Mouse (Mus musculus) liver, embryonic 13.5 days (tissue): ENCODE data around the gene Antxr1. TPM values are rescaled to one million over a fixed set of nuclear protein-coding genes. Genes with fewer than 3 reads are reported as not detected.
A peak's percentile ranks its signal among the peaks of the same experiment; 100 is the strongest.

Experiments
- ATAC-seq: fragments of 200-750 bp; cut with Nextera tagmentation; 2 replicates; pipeline ENCODE4 v1.8.0; 2017; ENCODE audit warnings: low read depth, mild to moderate bottlenecking, moderate number of reproducible peaks, moderate library complexity
- DNase-seq: peaks from one replicate; pipeline ENCODE4 v3.0.0; 2022
- H3K27ac ChIP-seq: fragments of 300-500 bp; sonication (generic); 2 replicates; pipeline ENCODE4 v1.5.1; 2015; ENCODE audit warnings: moderate library complexity, mild to moderate bottlenecking, inconsistent platforms
- H3K27me3 ChIP-seq: fragments of 300-500 bp; sonication (generic); 2 replicates; pipeline ENCODE4 v1.6.1; 2015; ENCODE audit warnings: mild to moderate bottlenecking, inconsistent platforms
- H3K36me3 ChIP-seq: fragments of 300-500 bp; sonication (generic); 2 replicates; pipeline ENCODE4 v1.6.1; 2015; ENCODE audit warnings: mild to moderate bottlenecking, inconsistent platforms
- H3K4me1 ChIP-seq: fragments of 300-500 bp; sonication (generic); replicated peaks from 2 replicates; pipeline ENCODE4 v1.6.1; 2015; ENCODE audit warnings: inconsistent platforms
- H3K4me2 ChIP-seq: fragments of 300-500 bp; sonication (generic); 2 replicates; pipeline ENCODE4 v1.6.1; 2015; ENCODE audit warnings: inconsistent platforms, mild to moderate bottlenecking, moderate library complexity
- H3K4me3 ChIP-seq: fragments of 300-500 bp; sonication (generic); replicated peaks from 2 replicates; pipeline ENCODE4 v1.5.1; 2015; ENCODE audit warnings: mild to moderate bottlenecking, inconsistent platforms
- H3K9ac ChIP-seq: fragments of 300-500 bp; sonication (generic); 2 replicates; pipeline ENCODE4 v1.6.1; 2015; ENCODE audit warnings: mild to moderate bottlenecking, inconsistent platforms
- H3K9me3 ChIP-seq: fragments of 300-500 bp; sonication (generic); replicated peaks from 2 replicates; pipeline ENCODE4 v1.6.1; 2016; ENCODE audit warnings: inconsistent platforms
- WGBS: fragments of 180-500 bp; shearing (Covaris S2); methylation state at CpG from one replicate; pipeline ENCODE4 v1.1.7; 2015; ENCODE audit not compliant: insufficient replicate concordance; 5-methylcytosine and 5-hydroxymethylcytosine counted together
- polyA plus RNA-seq: library from polyadenylated mRNA; unstranded; fragments of >200 nt; fragmentation: Nextera tagmentation; extraction: Ambion mirVana; gene quantifications from 2 replicates; pipeline ENCODE4 v1.2.1, GENCODE M21; 2015

Gene Antxr1
- polyA plus RNA-seq, 1 experiment from 2014 or later: 0.51 TPM

- WGBS: 24% methylated on average over 11 of the region's 11 CpGs
- Histone ChIP-seq H3K27me3 (no peaks in the 10 kb centered on the region), H3K4me1 (peaks cover 51% of the 10 kb centered on the region), H3K9ac (peak overlapping the region; percentile 67), H3K27ac (peak overlapping the region; percentile 91), H3K9me3 (no peaks in the 10 kb centered on the region), H3K4me2 (peak overlapping the region; percentile 77), H3K36me3 (no peaks in the 10 kb centered on the region), H3K4me3 (peak overlapping the region; percentile 45)
- ATAC-seq (peak; percentile 94), DNase-seq (peak; percentile 83)
Measured at GRCm38 (mm10) chr6:87183981-87184380, 151.6 kb downstream of the Antxr1 start.

GRCm38 (mm10) chr6:87183159-87183558, 152.5 kb downstream of the Antxr1 start:
- 77% methylated on average over 8 of the region's 8 CpGs for WGBS
- Histone ChIP-seq H3K9me3 (no peaks in the 10 kb centered on the region), H3K27ac (peak overlapping the region; percentile 91), H3K36me3 (no peaks in the 10 kb centered on the region), H3K4me2 (peak overlapping the region; percentile 77; the same call in 1 of the 2 replicates), H3K4me1 (peaks cover 51% of the 10 kb centered on the region), H3K9ac (peak overlapping the region; percentile 67; the same call in 1 of the 2 replicates), H3K27me3 (no peaks in the 10 kb centered on the region), H3K4me3 (no peak overlapping the region)
- no peak for DNase-seq
- no peak for ATAC-seq

GRCm38 (mm10) chr6:87182736-87183135, 152.9 kb downstream of the Antxr1 start:
- ATAC-seq (no peak), DNase-seq (no peak)
- H3K27me3 ChIP-seq: no peaks in the 10 kb centered on the region
- peak overlapping the region; percentile 91 for H3K27ac ChIP-seq
- H3K4me1 ChIP-seq: peaks cover 51% of the 10 kb centered on the region
- no peak overlapping the region for H3K4me3 ChIP-seq
- no peak overlapping the region for H3K4me2 ChIP-seq
- 72% methylated on average over 6 of the region's 6 CpGs for WGBS
- no peaks in the 10 kb centered on the region for H3K36me3 ChIP-seq
- H3K9ac ChIP-seq: no peak overlapping the region
- no peaks in the 10 kb centered on the region for H3K9me3 ChIP-seq

GRCm38 (mm10) chr6:87171461-87171860, 164.2 kb downstream of the Antxr1 start:
- H3K9me3 ChIP-seq: no peaks in the 10 kb centered on the region
- DNase-seq (no peak), ATAC-seq (no peak)
- 61% methylated on average over 3 of the region's 3 CpGs for WGBS
- 0 out of 2 replicates have a peak overlapping the region, but pooled peaks have one; percentile 57 for H3K9ac ChIP-seq
- H3K4me1 ChIP-seq: peaks cover 39% of the 10 kb centered on the region
- no peak overlapping the region for H3K4me2 ChIP-seq
- no peak overlapping the region for H3K4me3 ChIP-seq
- H3K27ac ChIP-seq: peak overlapping the region; percentile 84
- peaks cover 34% of the 10 kb centered on the region for H3K27me3 ChIP-seq
- no peaks in the 10 kb centered on the region for H3K36me3 ChIP-seq

- Histone ChIP-seq H3K27me3 (peaks cover 40% of the 10 kb centered on the region), H3K9ac (peak overlapping the region; percentile 57), H3K27ac (peak overlapping the region; percentile 84), H3K4me3 (no peak overlapping the region), H3K4me1 (peaks cover 38% of the 10 kb centered on the region), H3K4me2 (peak overlapping the region; percentile 57), H3K9me3 (no peaks in the 10 kb centered on the region), H3K36me3 (no peaks in the 10 kb centered on the region)
- no peak for DNase-seq
- ATAC-seq: no peak
- WGBS: 75% methylated on average over 6 of the region's 6 CpGs
Measured at GRCm38 (mm10) chr6:87170875-87171274, 164.7 kb downstream of the Antxr1 start.

- WGBS: 61% methylated on average over 6 of the region's 6 CpGs
- Histone ChIP-seq H3K9ac (peak overlapping the region; percentile 57; the same call in 1 of the 2 replicates), H3K27me3 (peaks cover 36% of the 10 kb centered on the region), H3K9me3 (no peaks in the 10 kb centered on the region), H3K27ac (peak overlapping the region; percentile 84), H3K36me3 (no peaks in the 10 kb centered on the region), H3K4me3 (0 out of 2 replicates have a peak overlapping the region, but pooled peaks have one; percentile 11), H3K4me1 (peaks cover 33% of the 10 kb centered on the region), H3K4me2 (peak overlapping the region; percentile 57)
- ATAC-seq: peak; percentile 99
- peak; percentile 62 for DNase-seq
Measured at GRCm38 (mm10) chr6:87170277-87170676, 165.3 kb downstream of the Antxr1 start.

GRCm38 (mm10) chr6:87168021-87168420, 167.6 kb downstream of the Antxr1 start:
- no peaks in the 10 kb centered on the region for H3K9me3 ChIP-seq
- no peaks in the 10 kb centered on the region for H3K36me3 ChIP-seq
- no peak for DNase-seq
- peaks cover 28% of the 10 kb centered on the region for H3K27me3 ChIP-seq
- H3K4me3 ChIP-seq: no peak overlapping the region
- H3K4me1 ChIP-seq: peaks cover 33% of the 10 kb centered on the region
- no peak overlapping the region for H3K4me2 ChIP-seq
- H3K27ac ChIP-seq: no peak overlapping the region
- no peak overlapping the region for H3K9ac ChIP-seq
- WGBS: 78% methylated on average over 9 of the region's 9 CpGs
- no peak for ATAC-seq

GRCm38 (mm10) chr6:87166673-87167305, 168.8 kb downstream of the Antxr1 start:
- H3K27me3 ChIP-seq: peaks cover 26% of the 10 kb centered on the region
- DNase-seq (no peak), ATAC-seq (no peak)
- no peak overlapping the region for H3K27ac ChIP-seq
- H3K9ac ChIP-seq: no peak overlapping the region
- no peak overlapping the region for H3K4me3 ChIP-seq
- 76% methylated on average over 12 of the region's 12 CpGs for WGBS
- H3K4me1 ChIP-seq: peaks cover 25% of the 10 kb centered on the region
- no peak overlapping the region for H3K4me2 ChIP-seq
- no peaks in the 10 kb centered on the region for H3K9me3 ChIP-seq
- H3K36me3 ChIP-seq: no peaks in the 10 kb centered on the region

- Histone ChIP-seq H3K4me2 (no peak overlapping the region), H3K9me3 (no peaks in the 10 kb centered on the region), H3K9ac (no peak overlapping the region), H3K4me3 (no peak overlapping the region), H3K27ac (no peak overlapping the region), H3K27me3 (peaks cover 32% of the 10 kb centered on the region), H3K36me3 (no peaks in the 10 kb centered on the region), H3K4me1 (peaks cover 16% of the 10 kb centered on the region)
- ATAC-seq (no peak), DNase-seq (no peak)
- WGBS: 61% methylated on average over 8 of the region's 8 CpGs
Measured at GRCm38 (mm10) chr6:87165536-87166311, 169.9 kb downstream of the Antxr1 start.

GRCm38 (mm10) chr6:87161391-87162263, 174.0 kb downstream of the Antxr1 start:
- H3K36me3 ChIP-seq: no peaks in the 10 kb centered on the region
- ATAC-seq: no peak
- H3K27ac ChIP-seq: no peak overlapping the region
- no peak overlapping the region for H3K9ac ChIP-seq
- H3K27me3 ChIP-seq: peaks cover 28% of the 10 kb centered on the region; the same call in 1 of the 2 replicates
- DNase-seq: no peak
- H3K4me3 ChIP-seq: no peak overlapping the region
- H3K4me2 ChIP-seq: no peak overlapping the region
- H3K4me1 ChIP-seq: no peaks in the 10 kb centered on the region; the same call in 1 of the 2 replicates
- no peaks in the 10 kb centered on the region for H3K9me3 ChIP-seq
- whole genome bisulfite sequencing: 59% methylated on average over 12 of the region's 12 CpGs

GRCm38 (mm10) chr6:87160196-87160595, 175.4 kb downstream of the Antxr1 start:
- H3K36me3 ChIP-seq: no peaks in the 10 kb centered on the region
- DNase-seq (no peak), ATAC-seq (no peak)
- no peak overlapping the region for H3K9ac ChIP-seq
- no peaks in the 10 kb centered on the region; the same call in 1 of the 2 replicates for H3K4me1 ChIP-seq
- 0 out of 2 replicates have a peak, but pooled peaks cover 25% of the 10 kb centered on the region for H3K27me3 ChIP-seq
- H3K27ac ChIP-seq: no peak overlapping the region
- H3K9me3 ChIP-seq: no peaks in the 10 kb centered on the region
- 78% methylated on average over 5 of the region's 5 CpGs for WGBS
- no peak overlapping the region for H3K4me3 ChIP-seq
- H3K4me2 ChIP-seq: no peak overlapping the region
